Mouse (Mus musculus) heart, postnatal 0 days (tissue): ENCODE measurements around the gene F2rl2.

ENCODE experiments used
- CTCF ChIP-seq: IDR thresholded peaks from 2 replicates; pipeline ENCODE4 v1.5.1; 2016; ENCODE audit warnings: antibody characterized with exemption, control low read depth, low read depth
- EP300 ChIP-seq: IDR thresholded peaks from 2 replicates; pipeline ENCODE4 v1.6.1; 2016; ENCODE audit warnings: antibody characterized with exemption, low read depth

DNA sequence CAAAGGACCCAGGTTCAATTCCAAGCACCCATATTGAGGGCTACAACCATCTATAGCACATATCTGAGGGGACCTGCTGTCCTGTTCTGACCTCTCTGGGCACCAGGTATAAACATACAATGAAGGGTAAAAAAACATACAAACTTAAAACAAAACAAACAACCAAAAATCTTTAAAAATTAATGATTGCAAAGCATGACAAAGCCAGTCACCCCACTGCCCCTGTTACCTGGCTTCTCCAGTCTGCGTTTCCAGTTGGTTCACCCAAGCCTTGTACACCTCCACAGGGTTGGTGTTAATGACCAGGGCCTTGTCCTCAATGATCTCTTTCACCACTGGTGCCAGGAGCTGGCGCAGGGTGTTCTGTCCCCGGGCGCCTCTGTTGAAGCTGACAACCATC is 32.8 kb upstream of the F2rl2 start:
- TF ChIP-seq CTCF (no peak), EP300 (no peak)
